ENCODE assay signal across 27 mouse cellular contexts in the genomic region with DNA sequence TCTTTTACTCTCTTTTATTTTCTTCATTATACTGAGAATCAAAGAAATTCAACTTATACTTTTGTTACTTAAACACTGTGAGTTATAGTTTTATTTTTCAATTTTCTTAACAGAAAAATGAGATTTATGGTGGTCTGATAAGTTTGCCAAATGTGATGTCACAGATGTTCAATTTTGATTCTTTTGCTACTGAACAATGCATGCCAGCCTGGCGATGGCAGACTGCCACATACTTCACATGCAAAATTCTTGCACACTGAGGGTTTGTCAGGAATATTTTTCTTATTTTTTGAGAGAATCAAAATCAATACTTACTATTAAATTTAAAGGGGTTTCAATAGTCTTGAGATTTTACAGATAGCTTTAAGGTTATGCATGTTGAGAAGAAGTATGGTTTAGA.
A peak's percentile ranks its signal among the peaks of the same experiment; 100 is the strongest.
DNase-seq lines count a peak whose midpoint lies in the region; ATAC-seq and TF ChIP-seq lines count a peak whose summit lies in the region.
"Had no signal": no experiment of that assay in that cellular context is flagged by ENCODE, and none has a peak within 500 bp of the region (broad histone marks: within the 10 kb centered on the region; RNA-seq: fewer than 3 reads in every experiment).

No protein-coding gene starts in this region.

- no peaks in the 10 kb centered on the region for H3K36me3 ChIP-seq in forebrain, postnatal 0 days (ENCODE audit: insufficient read depth)
- H3K36me3 ChIP-seq in forebrain, embryonic 10.5 days (replicated peaks): no peaks in the 10 kb centered on the region
- H3K36me3 ChIP-seq: embryonic facial prominence, embryonic 10.5 days; embryonic facial prominence, embryonic 13.5 days; forebrain, embryonic 15.5 days; heart, embryonic 10.5 days; heart, embryonic 13.5 days; hindbrain, embryonic 12.5 days had no signal

- no peaks in the 10 kb centered on the region for H3K27me3 ChIP-seq in forebrain, postnatal 0 days (ENCODE audit: insufficient read depth, low read length)
- H3K27me3 ChIP-seq in forebrain, embryonic 10.5 days (ENCODE audit: poor library complexity, severe bottlenecking): no peaks in the 10 kb centered on the region
- H3K27me3 ChIP-seq: embryonic facial prominence, embryonic 13.5 days; forebrain, embryonic 15.5 days; heart, embryonic 13.5 days; hindbrain, embryonic 12.5 days had no signal

- peak; percentile 41 for DNase-seq in forebrain, postnatal 0 days
- DNase-seq in forebrain, embryonic 10.5 days (ENCODE audit: extremely low spot score, low spot score): no peak
- peak in 1 of 2 experiments; percentile 54 for DNase-seq in layer of hippocampus, adult 2 months (ENCODE audit: low spot score in 2 of 2)
- DNase-seq in layer of hippocampus, adult 9-10 months (ENCODE audit: low spot score): no peak
- DNase-seq in right cerebral cortex, postnatal 4 days: peak; percentile 13
- no peak for DNase-seq in right cerebral cortex, adult 2 months (ENCODE audit: low spot score in 2 of 2)
- peak; percentile 29 for DNase-seq in layer of hippocampus, adult 9-11 months
- DNase-seq in lung, postnatal 14 days: no peak
- DNase-seq: adrenal gland, adult 8-10 months; adrenal gland, postnatal 25 days; cerebellum, adult 9-11 months; embryo, embryonic 11 days; gastrocnemius, postnatal 10 days; gastrocnemius, postnatal 36 days; heart, adult 2 months; heart, postnatal 14 days had no signal

- WGBS in forebrain, postnatal 0 days: 72% methylated on average over 1 of the region's 1 CpGs
- 93% methylated on average over 1 of the region's 1 CpGs for WGBS in forebrain, embryonic 10.5 days

- ATAC-seq in forebrain, postnatal 0 days: no peak
- ATAC-seq: activated CD4-positive, CD25-positive, alpha-beta regulatory T cell, adult 4 months; CD4-positive, CD25-positive, alpha-beta regulatory T cell, adult 4 months; forebrain, embryonic 15.5 days; hindbrain, embryonic 16.5 days; inflammation-experienced regulatory T-cells, adult 6 months had no signal

- TF ChIP-seq CTCF in forebrain, postnatal 0 days (IDR thresholded peaks at IDR 0.05; ENCODE audit: low read depth): no peak
- no peak for TF ChIP-seq CTCF in layer of hippocampus, adult 2 months (conservative IDR thresholded peaks at IDR 0.05)

- no peak overlapping the region for H3K4me3 ChIP-seq in forebrain, postnatal 0 days (ENCODE audit: low read depth, low read length)
- H3K4me3 ChIP-seq in forebrain, embryonic 10.5 days: no peak overlapping the region
- no peak overlapping the region for H3K4me3 ChIP-seq in layer of hippocampus, adult 2 months
- H3K4me3 ChIP-seq: embryonic facial prominence, embryonic 10.5 days; embryonic facial prominence, embryonic 13.5 days; erythroblast, embryonic 14.5 days; forebrain, embryonic 15.5 days; heart, adult 2 months; heart, embryonic 10.5 days; heart, embryonic 13.5 days; hindbrain, embryonic 12.5 days had no signal

- H3K9me3 ChIP-seq in forebrain, postnatal 0 days (ENCODE audit: low read length): no peaks in the 10 kb centered on the region
- no peaks in the 10 kb centered on the region for H3K9me3 ChIP-seq in forebrain, embryonic 10.5 days
- H3K9me3 ChIP-seq: embryonic facial prominence, embryonic 10.5 days; embryonic facial prominence, embryonic 13.5 days; forebrain, embryonic 15.5 days; heart, embryonic 10.5 days; heart, embryonic 13.5 days; hindbrain, embryonic 12.5 days had no signal

- no peaks in the 10 kb centered on the region for H3K4me1 ChIP-seq in forebrain, postnatal 0 days (ENCODE audit: insufficient read depth)
- H3K4me1 ChIP-seq in forebrain, embryonic 10.5 days: no peaks in the 10 kb centered on the region
- H3K4me1 ChIP-seq: embryonic facial prominence, embryonic 10.5 days; embryonic facial prominence, embryonic 13.5 days; forebrain, embryonic 15.5 days; heart, embryonic 10.5 days; heart, embryonic 13.5 days; hindbrain, embryonic 12.5 days had no signal

- no peak overlapping the region for H3K4me2 ChIP-seq in forebrain, postnatal 0 days (ENCODE audit: low read depth)
- H3K4me2 ChIP-seq: embryonic facial prominence, embryonic 13.5 days; forebrain, embryonic 15.5 days; heart, embryonic 13.5 days; hindbrain, embryonic 12.5 days had no signal

- H3K27ac ChIP-seq in forebrain, postnatal 0 days (ENCODE audit: low read depth, low read length): no peak overlapping the region
- H3K27ac ChIP-seq in forebrain, embryonic 10.5 days: no peak overlapping the region
- peak overlapping the region; percentile 33; the same call in 1 of the 2 replicates for H3K27ac ChIP-seq in layer of hippocampus, adult 2 months
- H3K27ac ChIP-seq: embryonic facial prominence, embryonic 10.5 days; embryonic facial prominence, embryonic 13.5 days; forebrain, embryonic 15.5 days; heart, adult 2 months; heart, embryonic 10.5 days; heart, embryonic 13.5 days; hindbrain, embryonic 12.5 days had no signal

- H3K9ac ChIP-seq in forebrain, postnatal 0 days: no peak overlapping the region
- H3K9ac ChIP-seq: embryonic facial prominence, embryonic 13.5 days; forebrain, embryonic 15.5 days; heart, embryonic 13.5 days; hindbrain, embryonic 12.5 days had no signal

Comparison
In these comparisons a context has a peak if more than half of its experiments do, and no peak if none do; other contexts are left out.
1. DNase-seq: peak in forebrain, postnatal 0 days (single experiment), right cerebral cortex, postnatal 4 days (single experiment) and layer of hippocampus, adult 9-11 months (single experiment); none in forebrain, embryonic 10.5 days (single experiment), layer of hippocampus, adult 9-10 months (single experiment), right cerebral cortex, adult 2 months (0 of 2) and lung, postnatal 14 days (single experiment).